Mouse (Mus musculus): ENCODE measurements around the gene Dusp12. TPM values are rescaled to one million over a fixed set of nuclear protein-coding genes. Genes with fewer than 3 reads are reported as not detected.
A peak's percentile ranks its signal among the peaks of the same experiment; 100 is the strongest.

The Dusp12 gene
- polyA plus RNA-seq, 1 experiment from 2014 or later, result 32.9 TPM

GRCm38 (mm10) chr1:170868107-170868904 lies 17.0 kb downstream of the Dusp12 start:
- H3K4me1 ChIP-seq (ENCODE audit: control insufficient read depth, insufficient read depth, low read length), result 0 out of 2 replicates have a peak, but pooled peaks cover 3% of the 10 kb centered on the region
- peak overlapping the region; percentile 75 for H3K4me2 ChIP-seq (ENCODE audit: low read depth)
- DNase-seq (ENCODE audit: low spot score) (peak; percentile 73), ATAC-seq (ENCODE audit: insufficient read depth, low FRiP score, low TSS enrichment) (peak; percentile 63)
- no peaks in the 10 kb centered on the region for H3K9me3 ChIP-seq (ENCODE audit: control insufficient read depth, low read length)
- H3K36me3 ChIP-seq (ENCODE audit: control insufficient read depth, insufficient read depth, low read length), result no peaks in the 10 kb centered on the region
- H3K27ac ChIP-seq (ENCODE audit: low read depth, low read length), result no peak overlapping the region
- under 1% methylated on average over 33 of the region's 33 CpGs for WGBS
- H3K4me3 ChIP-seq (ENCODE audit: low read depth, low read length), result peak overlapping the region; percentile 86
- H3K27me3 ChIP-seq (ENCODE audit: control insufficient read depth, insufficient read depth, low read length), result no peaks in the 10 kb centered on the region
- H3K9ac ChIP-seq (ENCODE audit: low read length), result no peak overlapping the region

- Histone ChIP-seq H3K4me3 (ENCODE audit: low read depth, low read length) (peak within 1 kb of the TSS; percentile 86), H3K27ac (ENCODE audit: low read depth, low read length) (0 out of 2 replicates have a peak within 1 kb of the TSS, but pooled peaks have one; percentile 14), H3K4me2 (ENCODE audit: low read depth) (peak within 1 kb of the TSS; percentile 75), H3K27me3 (ENCODE audit: control insufficient read depth, insufficient read depth, low read length) (no peaks in the 10 kb centered on the region), H3K36me3 (ENCODE audit: control insufficient read depth, insufficient read depth, low read length) (no peaks in the 10 kb centered on the region), H3K9me3 (ENCODE audit: control insufficient read depth, low read length) (no peaks in the 10 kb centered on the region), H3K4me1 (ENCODE audit: control insufficient read depth, insufficient read depth, low read length) (0 out of 2 replicates have a peak, but pooled peaks cover 3% of the 10 kb centered on the region), H3K9ac (ENCODE audit: low read length) (peak within 1 kb of the TSS; percentile 86)
- under 1% methylated on average over 25 of the region's 25 CpGs for WGBS
- DNase-seq (ENCODE audit: low spot score), result peak; percentile 94
- peak; percentile 81 for ATAC-seq (ENCODE audit: insufficient read depth, low FRiP score, low TSS enrichment)
Measured at GRCm38 (mm10) chr1:170867691-170868105, 17.6 kb downstream of the Dusp12 start, which contains the start of gene Atf6. Gene Atf6 (minus strand): TSS chr1:170867771.

GRCm38 (mm10) chr1:170866992-170867690 lies 18.2 kb downstream of the Dusp12 start:
- H3K36me3 ChIP-seq (ENCODE audit: control insufficient read depth, insufficient read depth, low read length), result no peaks in the 10 kb centered on the region

GRCm38 (mm10) chr1:170865406-170865805 lies 19.9 kb downstream of the Dusp12 start:
- no peak for ATAC-seq (ENCODE audit: insufficient read depth, low FRiP score, low TSS enrichment)
- Histone ChIP-seq H3K27me3 (ENCODE audit: control insufficient read depth, insufficient read depth, low read length) (no peaks in the 10 kb centered on the region), H3K4me2 (ENCODE audit: low read depth) (no peak overlapping the region), H3K27ac (ENCODE audit: low read depth, low read length) (no peak overlapping the region), H3K4me3 (ENCODE audit: low read depth, low read length) (no peak overlapping the region), H3K4me1 (ENCODE audit: control insufficient read depth, insufficient read depth, low read length) (0 out of 2 replicates have a peak, but pooled peaks cover 3% of the 10 kb centered on the region), H3K9me3 (ENCODE audit: control insufficient read depth, low read length) (no peaks in the 10 kb centered on the region), H3K9ac (ENCODE audit: low read length) (no peak overlapping the region), H3K36me3 (ENCODE audit: control insufficient read depth, insufficient read depth, low read length) (no peaks in the 10 kb centered on the region)
- no peak for DNase-seq (ENCODE audit: low spot score)
- WGBS, result 86% methylated on average over 5 of the region's 5 CpGs

More at GRCm38 (mm10) chr1:170866992-170867690, 18.2 kb downstream of the Dusp12 start:
- 5% methylated on average over 30 of the region's 30 CpGs for WGBS
- Histone ChIP-seq H3K4me2 (ENCODE audit: low read depth) (peak overlapping the region; percentile 75), H3K4me3 (ENCODE audit: low read depth, low read length) (peak overlapping the region; percentile 86), H3K4me1 (ENCODE audit: control insufficient read depth, insufficient read depth, low read length) (0 out of 2 replicates have a peak, but pooled peaks cover 3% of the 10 kb centered on the region), H3K9me3 (ENCODE audit: control insufficient read depth, low read length) (no peaks in the 10 kb centered on the region), H3K27me3 (ENCODE audit: control insufficient read depth, insufficient read depth, low read length) (no peaks in the 10 kb centered on the region), H3K27ac (ENCODE audit: low read depth, low read length) (0 out of 2 replicates have a peak overlapping the region, but pooled peaks have one; percentile 14), H3K9ac (ENCODE audit: low read length) (peak overlapping the region; percentile 86)
- ATAC-seq (ENCODE audit: insufficient read depth, low FRiP score, low TSS enrichment), result peak; percentile 60; the same call in 1 of the 2 replicates
- DNase-seq (ENCODE audit: low spot score), result peak; percentile 31

GRCm38 (mm10) chr1:170864754-170865153 lies 20.6 kb downstream of the Dusp12 start:
- DNase-seq (ENCODE audit: low spot score) (no peak), ATAC-seq (ENCODE audit: insufficient read depth, low FRiP score, low TSS enrichment) (no peak)
- H3K27ac ChIP-seq (ENCODE audit: low read depth, low read length), result no peak overlapping the region
- H3K4me3 ChIP-seq (ENCODE audit: low read depth, low read length), result no peak overlapping the region
- no peak overlapping the region for H3K9ac ChIP-seq (ENCODE audit: low read length)
- H3K27me3 ChIP-seq (ENCODE audit: control insufficient read depth, insufficient read depth, low read length), result no peaks in the 10 kb centered on the region
- 81% methylated on average over 3 of the region's 3 CpGs for WGBS
- 0 out of 2 replicates have a peak, but pooled peaks cover 3% of the 10 kb centered on the region for H3K4me1 ChIP-seq (ENCODE audit: control insufficient read depth, insufficient read depth, low read length)
- H3K4me2 ChIP-seq (ENCODE audit: low read depth), result no peak overlapping the region
- no peaks in the 10 kb centered on the region for H3K9me3 ChIP-seq (ENCODE audit: control insufficient read depth, low read length)
- no peaks in the 10 kb centered on the region for H3K36me3 ChIP-seq (ENCODE audit: control insufficient read depth, insufficient read depth, low read length)

GRCm38 (mm10) chr1:170864234-170864633 lies 21.1 kb downstream of the Dusp12 start:
- H3K9me3 ChIP-seq (ENCODE audit: control insufficient read depth, low read length), result no peaks in the 10 kb centered on the region
- no peaks in the 10 kb centered on the region for H3K36me3 ChIP-seq (ENCODE audit: control insufficient read depth, insufficient read depth, low read length)
- 0 out of 2 replicates have a peak, but pooled peaks cover 3% of the 10 kb centered on the region for H3K4me1 ChIP-seq (ENCODE audit: control insufficient read depth, insufficient read depth, low read length)
- ATAC-seq (ENCODE audit: insufficient read depth, low FRiP score, low TSS enrichment) (no peak), DNase-seq (ENCODE audit: low spot score) (no peak)
- no peaks in the 10 kb centered on the region for H3K27me3 ChIP-seq (ENCODE audit: control insufficient read depth, insufficient read depth, low read length)
- H3K4me3 ChIP-seq (ENCODE audit: low read depth, low read length), result no peak overlapping the region
- H3K9ac ChIP-seq (ENCODE audit: low read length), result no peak overlapping the region
- no peak overlapping the region for H3K27ac ChIP-seq (ENCODE audit: low read depth, low read length)
- H3K4me2 ChIP-seq (ENCODE audit: low read depth), result no peak overlapping the region

GRCm38 (mm10) chr1:170863033-170863432 lies 22.3 kb downstream of the Dusp12 start:
- H3K9me3 ChIP-seq (ENCODE audit: control insufficient read depth, low read length), result no peaks in the 10 kb centered on the region
- H3K9ac ChIP-seq (ENCODE audit: low read length), result no peak overlapping the region
- 0 out of 2 replicates have a peak, but pooled peaks cover 3% of the 10 kb centered on the region for H3K4me1 ChIP-seq (ENCODE audit: control insufficient read depth, insufficient read depth, low read length)
- no peak overlapping the region for H3K4me3 ChIP-seq (ENCODE audit: low read depth, low read length)
- WGBS, result 73% methylated on average over 4 of the region's 4 CpGs
- no peak overlapping the region for H3K27ac ChIP-seq (ENCODE audit: low read depth, low read length)
- no peaks in the 10 kb centered on the region for H3K36me3 ChIP-seq (ENCODE audit: control insufficient read depth, insufficient read depth, low read length)
- H3K27me3 ChIP-seq (ENCODE audit: control insufficient read depth, insufficient read depth, low read length), result no peaks in the 10 kb centered on the region
- ATAC-seq (ENCODE audit: insufficient read depth, low FRiP score, low TSS enrichment) (no peak), DNase-seq (ENCODE audit: low spot score) (no peak)
- no peak overlapping the region for H3K4me2 ChIP-seq (ENCODE audit: low read depth)

- ATAC-seq (ENCODE audit: insufficient read depth, low FRiP score, low TSS enrichment), result no peak
Measured at GRCm38 (mm10) chr1:170862435-170862717, 23.0 kb downstream of the Dusp12 start.

More at GRCm38 (mm10) chr1:170862435-170862717, 23.0 kb downstream of the Dusp12 start:
- H3K9me3 ChIP-seq (ENCODE audit: control insufficient read depth, low read length), result no peaks in the 10 kb centered on the region
- no peak overlapping the region for H3K27ac ChIP-seq (ENCODE audit: low read depth, low read length)
- no peak overlapping the region for H3K4me2 ChIP-seq (ENCODE audit: low read depth)
- DNase-seq (ENCODE audit: low spot score), result no peak
- H3K9ac ChIP-seq (ENCODE audit: low read length), result no peak overlapping the region
- H3K27me3 ChIP-seq (ENCODE audit: control insufficient read depth, insufficient read depth, low read length), result no peaks in the 10 kb centered on the region
- 89% methylated on average over 3 of the region's 3 CpGs for WGBS
- no peaks in the 10 kb centered on the region for H3K36me3 ChIP-seq (ENCODE audit: control insufficient read depth, insufficient read depth, low read length)
- no peak overlapping the region for H3K4me3 ChIP-seq (ENCODE audit: low read depth, low read length)
- H3K4me1 ChIP-seq (ENCODE audit: control insufficient read depth, insufficient read depth, low read length), result 0 out of 2 replicates have a peak, but pooled peaks cover 3% of the 10 kb centered on the region

Measured in neural tube, embryonic 11.5 days (tissue).